Mouse (Mus musculus) heart, adult 2 months (tissue): ENCODE measurements at regions not wholly inside any gene's neighbourhood (a gene's known extent, or its start where the extent isn't known, plus 50 kb on each side); places are given as distances from the start of the nearest gene placed in this dataset.

ENCODE experiments used
- DNase-seq, 2 experiments: peaks; one replicate each; pipeline ENCODE4 v3.0.0; 2021
- H3K27ac ChIP-seq: fragments of 200-600 bp; 2 replicates; pipeline ENCODE4 v1.8.1; 2022
- H3K27me3 ChIP-seq: fragments of 200-500 bp; 2 replicates; pipeline ENCODE4 v1.6.1; 2012; ENCODE audit warnings: mild to moderate bottlenecking, low read length, inconsistent platforms, mixed read lengths; ENCODE audit not compliant: control insufficient read depth, insufficient read depth
- H3K36me3 ChIP-seq: fragments of 200-500 bp; 2 replicates; pipeline ENCODE4 v1.6.1; 2012; ENCODE audit warnings: low read length, inconsistent platforms; ENCODE audit not compliant: control insufficient read depth, insufficient read depth
- H3K4me1 ChIP-seq: fragments of 200-500 bp; 2 replicates; pipeline ENCODE4 v1.6.1; 2011; ENCODE audit warnings: low read length; ENCODE audit not compliant: control insufficient read depth, insufficient read depth
- H3K4me3 ChIP-seq: fragments of 200-600 bp; 2 replicates; pipeline ENCODE4 v1.8.1; 2022
- H3K79me2 ChIP-seq: fragments of 200-500 bp; replicated peaks from 2 replicates; pipeline ENCODE4 v1.6.1; 2012; ENCODE audit warnings: mild to moderate bottlenecking, inconsistent platforms, low read length, moderate library complexity, mixed read lengths; ENCODE audit not compliant: control insufficient read depth, insufficient read depth
- H3K9ac ChIP-seq: fragments of 200-500 bp; 2 replicates; pipeline ENCODE4 v1.6.1; 2012; ENCODE audit warnings: low read depth, mild to moderate bottlenecking, control low read depth, inconsistent platforms, low read length, mixed read lengths
- CTCF ChIP-seq: fragments of 200-600 bp; IDR thresholded peaks from 2 replicates; pipeline ENCODE4 v1.8.1; 2022; ENCODE audit warnings: antibody characterized with exemption, mild to moderate bottlenecking, moderate library complexity
- EP300 ChIP-seq: fragments of 200-500 bp; IDR thresholded peaks from 2 replicates; pipeline ENCODE4 v1.6.1; 2011; ENCODE audit warnings: low read depth, low read length, control low read depth; ENCODE audit not compliant: insufficient read depth
- POLR2A ChIP-seq: fragments of 200-500 bp; IDR thresholded peaks from 2 replicates; pipeline ENCODE4 v1.6.1; 2011; ENCODE audit warnings: mild to moderate bottlenecking, low read depth, low read length, control low read depth; ENCODE audit not compliant: insufficient read depth
- WGBS: fragments of 180-500 bp; shearing (Covaris S2); methylation state at CpG from one replicate; pipeline ENCODE4 v1.1.7; 2018; 5-methylcytosine and 5-hydroxymethylcytosine counted together
- intact Hi-C: fragments of 180-260 bp; cut with DNase I; formaldehyde crosslinking; loops from one replicate; pipeline ENCODE4 v1.15.1; 2025

GRCm38 (mm10) chr16:44625871-44626293, 67.2 kb upstream of the Boc start:
- Histone ChIP-seq H3K36me3 (no peaks in the 10 kb centered on the region), H3K27me3 (no peaks in the 10 kb centered on the region), H3K9ac (no peak overlapping the region), H3K27ac (no peak overlapping the region), H3K79me2 (no peaks in the 10 kb centered on the region), H3K4me3 (no peak overlapping the region), H3K4me1 (peaks cover 1% of the 10 kb centered on the region)
- DNase-seq, result no peak
- TF ChIP-seq POLR2A, result no peak
- no peak for TF ChIP-seq CTCF
- TF ChIP-seq EP300, result no peak
- intact Hi-C loops, result no loop called here
- WGBS, result 79% methylated on average over 3 of the region's 3 CpGs

GRCm38 (mm10) chr16:44625108-44625616, 66.5 kb upstream of the Boc start:
- Histone ChIP-seq H3K4me3 (no peak overlapping the region), H3K79me2 (no peaks in the 10 kb centered on the region), H3K4me1 (peaks cover 3% of the 10 kb centered on the region), H3K27me3 (no peaks in the 10 kb centered on the region), H3K36me3 (no peaks in the 10 kb centered on the region), H3K27ac (no peak overlapping the region), H3K9ac (no peak overlapping the region)
- TF ChIP-seq CTCF, result no peak
- no peak for TF ChIP-seq POLR2A
- TF ChIP-seq EP300, result no peak
- 74% methylated on average over 6 of the region's 6 CpGs for WGBS
- DNase-seq, result no peak
- intact Hi-C loops, result no loop called here

GRCm38 (mm10) chr16:44621573-44621972, 62.9 kb upstream of the Boc start:
- intact Hi-C loops, result loop anchor here (5.0 kb wide), 1 partner anchor 64 kb away; the partner anchor contains the start of gene Boc
- no peak overlapping the region for H3K27ac ChIP-seq
- TF ChIP-seq EP300 (no peak), CTCF (no peak), POLR2A (no peak)
- H3K9ac ChIP-seq, result no peak overlapping the region
- WGBS, result 52% methylated on average over 5 of the region's 5 CpGs
- no peaks in the 10 kb centered on the region for H3K79me2 ChIP-seq
- H3K36me3 ChIP-seq, result no peaks in the 10 kb centered on the region
- H3K4me3 ChIP-seq, result no peak overlapping the region
- no peaks in the 10 kb centered on the region for H3K27me3 ChIP-seq
- DNase-seq, result no peak
- peaks cover 2% of the 10 kb centered on the region; the same call in 1 of the 2 replicates for H3K4me1 ChIP-seq

GRCm38 (mm10) chr16:44620536-44620935, 61.8 kb upstream of the Boc start:
- Histone ChIP-seq H3K9ac (no peak overlapping the region), H3K4me3 (no peak overlapping the region), H3K4me1 (peaks cover 4% of the 10 kb centered on the region), H3K79me2 (no peaks in the 10 kb centered on the region), H3K27me3 (no peaks in the 10 kb centered on the region), H3K36me3 (no peaks in the 10 kb centered on the region), H3K27ac (no peak overlapping the region)
- TF ChIP-seq POLR2A, result no peak
- no peak for TF ChIP-seq EP300
- TF ChIP-seq CTCF, result no peak
- intact Hi-C loops, result loop anchor here (5.0 kb wide), 1 partner anchor 63 kb away; the partner anchor contains the start of gene Boc
- 70% methylated on average over 2 of the region's 2 CpGs for WGBS
- no peak for DNase-seq

- Histone ChIP-seq H3K9ac (no peak overlapping the region), H3K27ac (no peak overlapping the region), H3K27me3 (no peaks in the 10 kb centered on the region), H3K4me1 (peaks cover 4% of the 10 kb centered on the region), H3K36me3 (no peaks in the 10 kb centered on the region), H3K4me3 (no peak overlapping the region), H3K79me2 (no peaks in the 10 kb centered on the region)
- intact Hi-C loops, result loop anchor here (5.0 kb wide), 1 partner anchor 62 kb away; the partner anchor contains the start of gene Boc
- no peak for TF ChIP-seq EP300
- no peak for TF ChIP-seq CTCF
- TF ChIP-seq POLR2A, result no peak
- no peak for DNase-seq
- 63% methylated on average over 4 of the region's 4 CpGs for WGBS
These were observed 60.9 kb upstream of the Boc start for GRCm38 (mm10) chr16:44619476-44620103.

- no peak overlapping the region for H3K27ac ChIP-seq
- H3K36me3 ChIP-seq, result no peaks in the 10 kb centered on the region
- no peaks in the 10 kb centered on the region for H3K27me3 ChIP-seq
- no peak overlapping the region for H3K9ac ChIP-seq
- intact Hi-C loops, result no loop called here
- peaks cover 4% of the 10 kb centered on the region for H3K4me1 ChIP-seq
- no peak for DNase-seq
- TF ChIP-seq POLR2A, result no peak
- TF ChIP-seq EP300, result no peak
- TF ChIP-seq CTCF, result no peak
- no peaks in the 10 kb centered on the region for H3K79me2 ChIP-seq
- no peak overlapping the region for H3K4me3 ChIP-seq
- WGBS, result 74% methylated on average over 6 of the region's 6 CpGs
These were observed 58.3 kb upstream of the Boc start for GRCm38 (mm10) chr16:44617041-44617440.
